Mouse (Mus musculus) liver, postnatal 0 days (tissue): Measurements from ENCODE around the gene Ccl26. TPM values are rescaled to one million over a fixed set of nuclear protein-coding genes. Genes with fewer than 3 reads are reported as not detected.

Source experiments
- ATAC-seq: fragments of 200-750 bp; cut with Nextera tagmentation; 2 replicates; pipeline ENCODE4 v1.8.0; 2017; ENCODE audit warnings: mild to moderate bottlenecking, moderate library complexity
- DNase-seq: peaks from one replicate; pipeline ENCODE4 v3.0.0-alpha.2; 2016
- H3K27ac ChIP-seq: fragments of 300-500 bp; sonication (generic); 2 replicates; pipeline ENCODE4 v1.5.1; 2014; ENCODE audit warnings: antibody characterized with exemption, moderate library complexity, mild to moderate bottlenecking, low read depth
- H3K27me3 ChIP-seq: fragments of 300-500 bp; sonication (generic); 2 replicates; pipeline ENCODE4 v1.6.1; 2014; ENCODE audit warnings: low read length, control low read depth, mixed read lengths; ENCODE audit not compliant: insufficient read depth
- H3K36me3 ChIP-seq: fragments of 300-500 bp; sonication (generic); replicated peaks from 2 replicates; pipeline ENCODE4 v1.6.1; 2014; ENCODE audit warnings: mild to moderate bottlenecking, control low read depth, low read length, moderate library complexity, mixed read lengths; ENCODE audit not compliant: insufficient read depth
- H3K4me1 ChIP-seq: fragments of 300-500 bp; sonication (generic); 2 replicates; pipeline ENCODE4 v1.6.1; 2014; ENCODE audit warnings: antibody characterized with exemption, mild to moderate bottlenecking, control low read depth; ENCODE audit not compliant: insufficient read depth
- H3K4me2 ChIP-seq: fragments of 300-500 bp; sonication (generic); 2 replicates; pipeline ENCODE4 v1.6.1; 2014; ENCODE audit warnings: low read depth, mild to moderate bottlenecking, low read length, moderate library complexity, mixed read lengths
- H3K4me3 ChIP-seq: fragments of 300-500 bp; sonication (generic); 2 replicates; pipeline ENCODE4 v1.5.1; 2014; ENCODE audit warnings: low read depth, low read length
- H3K9ac ChIP-seq: fragments of 300-500 bp; sonication (generic); replicated peaks from 2 replicates; pipeline ENCODE4 v1.6.1; 2014; ENCODE audit warnings: mild to moderate bottlenecking, moderate library complexity
- H3K9me3 ChIP-seq: fragments of 300-500 bp; sonication (generic); 2 replicates; pipeline ENCODE4 v1.6.1; 2016; ENCODE audit warnings: mild to moderate bottlenecking, control low read depth, low read length, mixed read lengths
- CTCF ChIP-seq: sonication (generic); IDR thresholded peaks from 2 replicates; pipeline ENCODE4 v1.5.1; 2016; ENCODE audit warnings: antibody characterized with exemption, low read depth
- EP300 ChIP-seq: IDR thresholded peaks from 2 replicates; pipeline ENCODE4 v1.6.1; 2016; ENCODE audit warnings: antibody characterized with exemption, low read depth, mild to moderate bottlenecking
- WGBS: fragments of 180-500 bp; shearing (Covaris S2); extraction: QIAGEN DNeasy Blood & Tissue Kit; methylation state at CpG from one replicate; pipeline ENCODE4 v1.1.7; 2014; ENCODE audit not compliant: insufficient replicate concordance; 5-methylcytosine and 5-hydroxymethylcytosine counted together
- polyA plus RNA-seq: library from polyadenylated mRNA; unstranded; fragments of >200 nt; fragmentation: Nextera tagmentation; extraction: Ambion mirVana; gene quantifications from 2 replicates; pipeline ENCODE4 v1.2.1, GENCODE M21; 2015

Ccl26 gene
- polyA plus RNA-seq, 1 experiment from 2014 or later = not detected

DNA sequence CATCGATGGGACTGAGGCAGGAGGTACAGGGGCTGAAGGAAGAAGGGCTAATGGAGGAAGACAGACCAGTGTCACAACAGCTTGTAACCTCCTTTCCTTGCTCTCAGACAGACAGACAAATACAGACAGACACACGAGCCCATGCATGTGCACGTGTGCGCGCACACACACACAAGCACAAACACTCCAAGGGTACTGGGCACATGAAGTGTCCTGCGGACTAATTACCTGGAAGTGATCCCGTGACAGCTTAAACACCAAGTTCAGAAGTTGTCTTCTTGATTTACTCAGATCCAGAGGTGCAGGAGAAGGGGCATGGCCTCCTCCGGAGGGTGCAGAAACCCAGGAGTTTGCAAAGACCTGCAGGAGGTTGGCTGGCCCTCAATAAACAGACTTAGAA is 22.3 kb upstream of the Ccl26 start:
- Histone ChIP-seq H3K4me3 (no peak overlapping the region), H3K4me1 (no peaks in the 10 kb centered on the region), H3K27me3 (no peaks in the 10 kb centered on the region), H3K36me3 (no peaks in the 10 kb centered on the region), H3K27ac (no peak overlapping the region), H3K4me2 (no peak overlapping the region), H3K9ac (no peak overlapping the region), H3K9me3 (no peaks in the 10 kb centered on the region)
- no peak for DNase-seq
- TF ChIP-seq CTCF (no peak), EP300 (no peak)
- no peak for ATAC-seq
- WGBS = 82% methylated on average over 8 of the region's 8 CpGs

GRCm38 (mm10) chr5:135582330-135582729 is 19.0 kb upstream of the Ccl26 start:
- H3K9ac ChIP-seq = no peak overlapping the region
- H3K4me3 ChIP-seq = no peak overlapping the region
- H3K4me1 ChIP-seq = no peaks in the 10 kb centered on the region
- TF ChIP-seq CTCF (no peak), EP300 (no peak)
- H3K9me3 ChIP-seq = no peaks in the 10 kb centered on the region
- H3K4me2 ChIP-seq = no peak overlapping the region
- ATAC-seq (no peak), DNase-seq (no peak)
- H3K27ac ChIP-seq = no peak overlapping the region
- WGBS = 65% methylated on average over 4 of the region's 4 CpGs
- no peaks in the 10 kb centered on the region for H3K36me3 ChIP-seq
- H3K27me3 ChIP-seq = no peaks in the 10 kb centered on the region

DNA sequence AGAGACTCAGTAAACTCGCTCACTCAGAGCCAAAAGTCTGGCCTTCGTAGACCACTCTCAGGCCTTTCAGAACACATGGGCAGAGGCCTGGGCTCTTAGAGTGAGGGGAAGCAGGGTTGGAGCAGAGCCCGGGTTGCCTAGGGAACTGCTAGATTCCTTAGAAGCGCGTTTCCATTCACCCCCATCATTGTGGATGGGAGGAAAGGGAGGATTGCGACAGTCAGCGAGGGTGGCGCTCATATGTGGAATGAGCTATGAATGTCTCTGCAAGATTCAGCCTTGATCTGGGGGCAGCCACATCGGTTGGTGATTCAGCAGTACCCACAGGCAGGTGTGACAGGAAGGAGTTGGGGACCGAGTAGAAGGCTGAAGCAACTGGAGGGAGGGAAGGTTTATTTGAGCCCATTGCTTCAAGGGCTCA is 16.0 kb upstream of the Ccl26 start:
- Histone ChIP-seq H3K36me3 (no peaks in the 10 kb centered on the region), H3K9ac (no peak overlapping the region), H3K9me3 (no peaks in the 10 kb centered on the region), H3K4me2 (no peak overlapping the region), H3K27ac (no peak overlapping the region), H3K4me3 (no peak overlapping the region), H3K4me1 (no peaks in the 10 kb centered on the region), H3K27me3 (no peaks in the 10 kb centered on the region)
- no peak for TF ChIP-seq EP300
- TF ChIP-seq CTCF = no peak
- DNase-seq (peak; percentile 5), ATAC-seq (no peak)
- WGBS = 81% methylated on average over 10 of the region's 10 CpGs

DNA sequence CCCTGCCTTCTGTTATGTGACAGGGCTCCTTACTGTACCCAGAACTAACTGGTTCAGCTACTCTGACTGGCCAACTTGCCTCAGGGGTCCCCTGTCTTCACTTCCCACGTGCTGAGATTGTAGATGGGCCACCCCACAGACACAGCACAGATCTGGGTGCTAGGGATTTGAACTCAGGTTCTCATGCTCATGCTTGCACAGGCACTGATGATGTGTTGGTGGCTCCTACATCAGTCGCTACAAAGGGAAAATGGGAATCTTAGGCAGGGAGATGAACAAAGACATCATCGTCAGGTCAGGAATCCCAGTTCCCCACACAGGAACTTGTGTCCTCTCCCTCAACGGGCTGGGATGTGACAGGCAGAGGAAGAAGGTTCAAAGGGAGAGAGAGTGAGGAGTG is 12.7 kb upstream of the Ccl26 start:
- Histone ChIP-seq H3K9me3 (no peaks in the 10 kb centered on the region), H3K36me3 (no peaks in the 10 kb centered on the region), H3K4me3 (no peak overlapping the region), H3K4me2 (no peak overlapping the region), H3K9ac (no peak overlapping the region), H3K4me1 (no peaks in the 10 kb centered on the region), H3K27me3 (no peaks in the 10 kb centered on the region), H3K27ac (no peak overlapping the region)
- 59% methylated on average over 4 of the region's 4 CpGs for WGBS
- DNase-seq = no peak
- ATAC-seq = no peak
- no peak for TF ChIP-seq EP300
- TF ChIP-seq CTCF = no peak

DNA sequence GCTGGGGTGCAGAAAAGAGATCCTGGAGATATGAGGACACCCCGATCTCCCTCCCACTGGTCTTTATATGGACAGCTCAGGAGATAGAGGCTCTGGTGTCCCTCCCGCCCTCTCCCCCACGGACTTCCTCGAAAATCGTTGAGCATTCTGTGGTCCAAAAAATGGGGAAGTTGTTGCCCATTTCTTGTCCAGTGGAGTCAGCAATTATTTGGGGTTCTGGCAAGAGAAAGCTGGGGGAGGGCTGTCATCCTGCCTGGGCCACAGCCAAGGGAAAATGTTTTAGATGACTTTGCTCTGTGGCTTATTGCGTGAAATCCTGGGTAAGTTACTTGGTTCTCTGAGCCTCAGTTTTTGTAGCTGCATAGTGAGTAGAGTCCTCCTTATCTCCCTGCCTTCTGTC is 9.6 kb upstream of the Ccl26 start, which contains the start of gene Ccl24:
TSS of gene Ccl24 (minus strand) at position 44 of the 400 bp plus-strand sequence.
- no peaks in the 10 kb centered on the region for H3K36me3 ChIP-seq
- no peak within 1 kb of the TSS for H3K9ac ChIP-seq
- 29% methylated on average over 6 of the region's 6 CpGs for WGBS
- H3K4me1 ChIP-seq = 0 out of 2 replicates have a peak, but pooled peaks cover 4% of the 10 kb centered on the region
- H3K27me3 ChIP-seq = no peaks in the 10 kb centered on the region
- no peaks in the 10 kb centered on the region for H3K9me3 ChIP-seq
- ATAC-seq (no peak), DNase-seq (peak; percentile 21)
- H3K27ac ChIP-seq = no peak within 1 kb of the TSS
- H3K4me3 ChIP-seq = no peak within 1 kb of the TSS
- TF ChIP-seq CTCF (no peak), EP300 (no peak)
- H3K4me2 ChIP-seq = no peak within 1 kb of the TSS

DNA sequence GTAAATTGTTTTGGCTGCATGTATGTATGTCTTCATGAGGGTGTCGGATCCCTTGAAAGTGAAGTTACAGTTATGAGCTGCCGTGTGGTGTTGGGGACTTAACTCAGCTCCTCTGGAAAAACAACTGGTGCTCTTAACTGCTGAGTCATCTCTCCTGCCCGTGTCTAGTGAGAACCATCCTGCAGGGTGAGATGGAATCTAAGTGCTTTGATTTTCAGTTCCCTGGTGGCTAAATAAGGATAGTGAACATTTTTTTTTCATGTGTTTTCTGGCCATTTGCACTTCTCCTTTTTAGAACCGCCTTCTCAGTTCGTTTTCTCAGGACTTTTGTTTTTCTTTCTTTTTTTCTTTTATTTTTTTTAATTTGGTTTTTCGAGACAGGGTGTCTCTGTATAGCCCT is 5.3 kb upstream of the Ccl26 start:
- 0 out of 2 replicates have a peak, but pooled peaks cover 4% of the 10 kb centered on the region for H3K4me1 ChIP-seq
- no peak overlapping the region for H3K4me3 ChIP-seq
- 35% methylated on average over 6 of the region's 6 CpGs for WGBS
- no peaks in the 10 kb centered on the region for H3K27me3 ChIP-seq
- no peak for ATAC-seq
- H3K36me3 ChIP-seq = no peaks in the 10 kb centered on the region
- no peak for DNase-seq
- TF ChIP-seq CTCF = no peak
- TF ChIP-seq EP300 = no peak
- H3K9ac ChIP-seq = no peak overlapping the region
- H3K9me3 ChIP-seq = no peaks in the 10 kb centered on the region
- H3K4me2 ChIP-seq = no peak overlapping the region
- peak overlapping the region; percentile 24; the same call in 1 of the 2 replicates for H3K27ac ChIP-seq
